Mouse (Mus musculus): ENCODE results near the gene Peak1.

GRCm38 (mm10) chr9:56218860-56219259 is 199.0 kb downstream of the Peak1 start:
- TF ChIP-seq CTCF (IDR thresholded peaks at IDR 0.05; ENCODE audit: borderline replicate concordance, insufficient read depth, low read length) (no peak), POLR2A (IDR thresholded peaks at IDR 0.05; ENCODE audit: low read depth, low read length) (no peak)

All from embryonic fibroblast, embryonic 13.5 days (primary cell).